Mouse (Mus musculus): Measurements from ENCODE around the gene Rwdd4a.

DNA sequence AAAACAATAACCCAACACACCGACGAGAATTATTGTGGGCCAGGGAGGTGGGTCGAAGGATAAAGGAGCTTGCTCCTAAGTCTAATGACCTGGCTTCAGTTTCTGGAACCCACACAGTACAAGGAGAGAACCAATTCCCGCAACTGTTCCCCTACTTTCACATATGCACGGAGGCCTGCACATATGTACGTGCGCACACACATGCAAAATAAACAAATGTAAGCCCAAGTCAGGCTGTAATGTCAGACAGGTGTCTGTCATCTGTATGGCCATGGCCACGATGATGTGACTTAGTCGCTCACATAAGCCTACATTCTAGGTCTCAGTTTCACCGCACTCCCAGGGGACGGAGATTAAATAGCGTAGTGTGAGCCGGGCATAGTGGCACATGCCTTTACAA lies 30.9 kb upstream of the Rwdd4a start:
- TF ChIP-seq CTCF (IDR thresholded peaks at IDR 0.05; ENCODE audit: low read depth) (no peak), EP300 (optimal IDR thresholded peaks at IDR 0.05) (no peak)

Data from stomach, postnatal 0 days (tissue).